Mouse (Mus musculus) MEL (cell line): ENCODE results near the gene C1qtnf3. TPM values are rescaled to one million over a fixed set of nuclear protein-coding genes. Genes with fewer than 3 reads are reported as not detected.
"Not testable (repeated sequence)": the region's sequence is repeated elsewhere in the genome, so short reads cannot be mapped to it uniquely, and the experiment has no call there.

Source experiments
- DNase-seq: peaks from one replicate; pipeline ENCODE4 v3.0.0; 2011; ENCODE audit warnings: low read depth, low spot score
- H3K27ac ChIP-seq: 2 replicates; pipeline ENCODE4 v1.5.1; 2012; ENCODE audit warnings: low read depth, mild to moderate bottlenecking, control low read depth, low read length, moderate library complexity; ENCODE audit not compliant: control insufficient read depth
- H3K27me3 ChIP-seq, 2 experiments: fragments of 150-350 bp in 1 of 2; sonication (generic) in 1 of 2; 2 replicates each; pipeline ENCODE4 v1.6.1; 2012; ENCODE audit warnings: low read length in 2 of 2, mild to moderate bottlenecking in 2 of 2, improper control_type of control experiment in 1 of 2, moderate library complexity in 1 of 2; ENCODE audit not compliant: insufficient read depth in 2 of 2, control insufficient read depth in 1 of 2
- H3K36me3 ChIP-seq, 2 experiments: 2 replicates each; pipeline ENCODE4 v1.6.1; 2012 to 2014; ENCODE audit warnings: low read length in 2 of 2, improper control_type of control experiment in 1 of 2, inconsistent platforms in 1 of 2, mild to moderate bottlenecking in 1 of 2; ENCODE audit not compliant: insufficient read depth in 2 of 2, control insufficient read depth in 1 of 2
- H3K4me1 ChIP-seq, 2 experiments: fragments of 150-350 bp in 1 of 2; sonication (generic) in 1 of 2; 2 replicates each; pipeline ENCODE4 v1.6.1; 2012; ENCODE audit warnings: low read length in 2 of 2, improper control_type of control experiment in 1 of 2, mild to moderate bottlenecking in 1 of 2; ENCODE audit not compliant: insufficient read depth in 2 of 2, control insufficient read depth in 1 of 2
- H3K4me3 ChIP-seq, 2 experiments: fragments of 150-350 bp in 1 of 2; sonication (generic) in 1 of 2; 2 replicates each; pipeline ENCODE4 v1.5.1; 2012; ENCODE audit warnings: low read depth in 2 of 2, low read length in 2 of 2, mild to moderate bottlenecking in 2 of 2, moderate library complexity in 2 of 2, control low read depth in 1 of 2, improper control_type of control experiment in 1 of 2; ENCODE audit not compliant: control insufficient read depth in 1 of 2, insufficient read depth in 1 of 2
- H3K79me2 ChIP-seq: 2 replicates; pipeline ENCODE4 v1.6.1; 2012; ENCODE audit warnings: mild to moderate bottlenecking, low read length, moderate library complexity; ENCODE audit not compliant: control insufficient read depth, poor library complexity, insufficient read depth
- H3K9ac ChIP-seq: 2 replicates; pipeline ENCODE4 v1.6.1; 2012; ENCODE audit warnings: low read depth, mild to moderate bottlenecking, control low read depth, low read length, moderate library complexity; ENCODE audit not compliant: control insufficient read depth, poor library complexity, severe bottlenecking
- H3K9me3 ChIP-seq: fragments of 150-350 bp; sonication (generic); replicated peaks from 2 replicates; pipeline ENCODE4 v1.6.1; 2012; ENCODE audit warnings: mild to moderate bottlenecking, low read length, improper control_type of control experiment, moderate library complexity; ENCODE audit not compliant: insufficient read depth
- CHD1 ChIP-seq: IDR thresholded peaks from 2 replicates; pipeline ENCODE4 v1.6.1; 2012; ENCODE audit warnings: low read depth, mild to moderate bottlenecking, inconsistent platforms, low read length, improper control_type of control experiment
- CHD2 ChIP-seq: IDR thresholded peaks from 2 replicates; pipeline ENCODE4 v1.6.1; 2011; ENCODE audit warnings: low read length, improper control_type of control experiment
- CTCF ChIP-seq, 3 experiments: IDR thresholded peaks in 2 of 3; conservative IDR thresholded peaks in 1 of 3; 2 replicates each; pipeline ENCODE4 v1.5.1; 2011 to 2012; ENCODE audit warnings: low read length in 3 of 3, low read depth in 2 of 3, mild to moderate bottlenecking in 2 of 3, improper control_type of control experiment in 1 of 3, inconsistent platforms in 1 of 3, mixed read lengths in 1 of 3, moderate library complexity in 1 of 3; ENCODE audit not compliant: control insufficient read depth in 1 of 3, insufficient read depth in 1 of 3, poor library complexity in 1 of 3, severe bottlenecking in 1 of 3
- E2F4 ChIP-seq: IDR thresholded peaks from 2 replicates; pipeline ENCODE4 v1.6.1; 2011; ENCODE audit warnings: low read depth, low read length, improper control_type of control experiment, borderline replicate concordance
- ELF1 ChIP-seq: IDR thresholded peaks from 2 replicates; pipeline ENCODE4 v1.6.1; 2014; ENCODE audit warnings: low read depth, mild to moderate bottlenecking, inconsistent platforms, low read length, improper control_type of control experiment, moderate library complexity
- EP300 ChIP-seq, 2 experiments: IDR thresholded peaks; 2 replicates each; pipeline ENCODE4 v1.6.1; 2011; ENCODE audit warnings: improper control_type of control experiment in 2 of 2, low read length in 2 of 2, low read depth in 1 of 2, mild to moderate bottlenecking in 1 of 2
- HCFC1 ChIP-seq: IDR thresholded peaks from 2 replicates; pipeline ENCODE4 v1.6.1; 2012; ENCODE audit warnings: low read depth, mild to moderate bottlenecking, inconsistent platforms, low read length, improper control_type of control experiment, moderate library complexity
- MAX ChIP-seq: IDR thresholded peaks from 2 replicates; pipeline ENCODE4 v1.6.1; 2011; ENCODE audit warnings: low read length, improper control_type of control experiment
- MYC ChIP-seq: IDR thresholded peaks from 2 replicates; pipeline ENCODE4 v1.6.1; 2011; ENCODE audit warnings: low read depth, mild to moderate bottlenecking, low read length, improper control_type of control experiment, moderate library complexity
- NELFE ChIP-seq: IDR thresholded peaks from 2 replicates; pipeline ENCODE4 v1.6.1; 2011; ENCODE audit warnings: low read depth, low read length, improper control_type of control experiment
- NRF1 ChIP-seq: IDR thresholded peaks from 2 replicates; pipeline ENCODE4 v1.6.1; 2014; ENCODE audit warnings: low read depth, mild to moderate bottlenecking, inconsistent platforms, low read length, improper control_type of control experiment, moderate library complexity; ENCODE audit not compliant: poor library complexity, insufficient read depth, severe bottlenecking
- POLR2AphosphoS2 ChIP-seq: IDR thresholded peaks from 2 replicates; pipeline ENCODE4 v1.6.1; 2011; ENCODE audit warnings: low read length, improper control_type of control experiment
- POLR2AphosphoS5 ChIP-seq: IDR thresholded peaks from 2 replicates; pipeline ENCODE4 v1.6.1; 2012; ENCODE audit warnings: low read depth, borderline replicate concordance, mild to moderate bottlenecking, inconsistent platforms, low read length, moderate library complexity, mixed read lengths
- RAD21 ChIP-seq: IDR thresholded peaks from 2 replicates; pipeline ENCODE4 v1.6.1; 2011; ENCODE audit warnings: mild to moderate bottlenecking, low read depth, low read length, improper control_type of control experiment
- RCOR1 ChIP-seq: IDR thresholded peaks from 2 replicates; pipeline ENCODE4 v1.6.1; 2012; ENCODE audit warnings: low read depth, mild to moderate bottlenecking, inconsistent platforms, low read length, improper control_type of control experiment
- SIN3A ChIP-seq: IDR thresholded peaks from 2 replicates; pipeline ENCODE4 v1.6.1; 2012; ENCODE audit warnings: low read length, improper control_type of control experiment, inconsistent platforms
- SMC3 ChIP-seq: IDR thresholded peaks from 2 replicates; pipeline ENCODE4 v1.6.1; 2011; ENCODE audit warnings: low read depth, low read length, improper control_type of control experiment
- USF1 ChIP-seq: IDR thresholded peaks from 2 replicates; pipeline ENCODE4 v1.6.1; 2014; ENCODE audit warnings: low read depth, mild to moderate bottlenecking, inconsistent platforms, low read length, improper control_type of control experiment, moderate library complexity
- ZKSCAN1 ChIP-seq: IDR thresholded peaks from 2 replicates; pipeline ENCODE4 v1.6.1; 2012; ENCODE audit warnings: low read depth, mild to moderate bottlenecking, inconsistent platforms, low read length, improper control_type of control experiment, moderate library complexity
- ZNF384 ChIP-seq: IDR thresholded peaks from 2 replicates; pipeline ENCODE4 v1.6.1; 2012; ENCODE audit warnings: low read depth, mild to moderate bottlenecking, inconsistent platforms, low read length, improper control_type of control experiment
- polyA plus RNA-seq, 2 experiments: library from polyadenylated mRNA; stranded (reverse) in 1 of 2; unstranded in 1 of 2; fragments of >175 nt in 1 of 2; fragments of >200 nt in 1 of 2; gene quantifications; 2 replicates each; pipeline versions ENCODE4 v1.2.1 to v1.2.4; 2012; ENCODE audit warnings: low replicate concordance in 2 of 2, low read depth in 1 of 2; ENCODE audit not compliant: insufficient read length in 2 of 2, insufficient read depth in 1 of 2, missing spikeins in 1 of 2
- total RNA-seq: library from RNA; depleted of rRNA; stranded (reverse); fragments of 300-350 nt; gene quantifications from 2 replicates; pipeline ENCODE4 v1.2.3, GENCODE M21; 2012

C1qtnf3 gene
- total and polyA plus RNA-seq, 3 experiments, result not detected

- TF ChIP-seq MYC, result no peak
- TF ChIP-seq SMC3, result no peak
- no peak for TF ChIP-seq RAD21
- no peak for TF ChIP-seq HCFC1
- no peak for TF ChIP-seq EP300 (IDR thresholded peaks at IDR 0.05; ENCODE audit: low read depth in 1 of 2, low read length in 2 of 2)
- TF ChIP-seq NELFE, result no peak
- no peak for TF ChIP-seq USF1
- TF ChIP-seq ZNF384, result no peak
- TF ChIP-seq CTCF (IDR thresholded peaks at IDR 0.05 in 2 of 3, conservative IDR thresholded peaks at IDR 0.05 in 1 of 3; ENCODE audit: control insufficient read depth in 1 of 3, insufficient read depth in 1 of 3, low read depth in 2 of 3, low read length in 3 of 3, poor library complexity in 1 of 3, severe bottlenecking in 1 of 3), result no peak
- no peak for TF ChIP-seq CHD2
- no peak for TF ChIP-seq RCOR1
- no peak for TF ChIP-seq POLR2AphosphoS2
- no peak for TF ChIP-seq NRF1
- no peak for TF ChIP-seq ZKSCAN1
- TF ChIP-seq MAX, result no peak
- TF ChIP-seq ELF1, result no peak
- no peak for TF ChIP-seq E2F4
- TF ChIP-seq CHD1, result no peak
- TF ChIP-seq SIN3A, result no peak
- TF ChIP-seq POLR2AphosphoS5, result no peak
- H3K36me3 ChIP-seq, result no peaks in the 10 kb centered on the region
- no peak overlapping the region for H3K27ac ChIP-seq
- no peak for DNase-seq
- H3K9me3 ChIP-seq, result no peaks in the 10 kb centered on the region
- no peak overlapping the region for H3K4me3 ChIP-seq
- no peaks in the 10 kb centered on the region for H3K4me1 ChIP-seq
- no peaks in the 10 kb centered on the region for H3K79me2 ChIP-seq
- H3K27me3 ChIP-seq, result no peaks in the 10 kb centered on the region
- no peak overlapping the region for H3K9ac ChIP-seq
Observed at GRCm38 (mm10) chr15:10985756-10986155, 33.6 kb downstream of the C1qtnf3 start.

GRCm38 (mm10) chr15:10986477-10986876 lies 34.3 kb downstream of the C1qtnf3 start:
- not testable (repeated sequence) for H3K4me1 ChIP-seq, H3K4me3 ChIP-seq, H3K9ac ChIP-seq, H3K79me2 ChIP-seq, H3K36me3 ChIP-seq, DNase-seq, H3K27ac ChIP-seq, H3K9me3 ChIP-seq, H3K27me3 ChIP-seq
